Mouse (Mus musculus) liver, embryonic 14.5 days (tissue): Measurements from ENCODE around the gene Myl3. TPM values are rescaled to one million over a fixed set of nuclear protein-coding genes. Genes with fewer than 3 reads are reported as not detected.

Experiments used
- ATAC-seq: fragments of 200-750 bp; cut with Nextera tagmentation; 2 replicates; pipeline ENCODE4 v1.8.0; 2017; ENCODE audit warnings: moderate number of reproducible peaks, mild to moderate bottlenecking, moderate library complexity; ENCODE audit not compliant: insufficient read depth
- DNase-seq, 3 experiments: peaks; one replicate each; pipeline ENCODE4 v3.0.0-alpha.2; 2012 to 2013; ENCODE audit warnings: low read depth in 3 of 3, low spot score in 3 of 3
- H3K27ac ChIP-seq: fragments of 300-500 bp; sonication (generic); 2 replicates; pipeline ENCODE4 v1.5.1; 2014; ENCODE audit warnings: moderate library complexity, mild to moderate bottlenecking, control low read depth, inconsistent platforms
- H3K27me3 ChIP-seq: fragments of 300-500 bp; sonication (generic); 2 replicates; pipeline ENCODE4 v1.6.1; 2014; ENCODE audit warnings: mild to moderate bottlenecking, low read length, moderate library complexity; ENCODE audit not compliant: control insufficient read depth, insufficient read depth
- H3K36me3 ChIP-seq: fragments of 300-500 bp; sonication (generic); replicated peaks from 2 replicates; pipeline ENCODE4 v1.6.1; 2014; ENCODE audit warnings: low read depth; ENCODE audit not compliant: control insufficient read depth, insufficient read depth
- H3K4me1 ChIP-seq, 2 experiments: fragments of 200-500 bp in 1 of 2; fragments of 300-500 bp in 1 of 2; sonication (generic) in 1 of 2; replicated peaks; 2 replicates each; pipeline ENCODE4 v1.6.1; 2012 to 2014; ENCODE audit warnings: antibody characterized with exemption in 1 of 2, inconsistent platforms in 1 of 2, low read length in 1 of 2; ENCODE audit not compliant: control insufficient read depth in 2 of 2, insufficient read depth in 2 of 2
- H3K4me2 ChIP-seq: fragments of 300-500 bp; sonication (generic); 2 replicates; pipeline ENCODE4 v1.6.1; 2014; ENCODE audit warnings: low read depth, mild to moderate bottlenecking, control low read depth, moderate library complexity
- H3K4me3 ChIP-seq, 2 experiments: fragments of 200-500 bp in 1 of 2; fragments of 300-500 bp in 1 of 2; sonication (generic) in 1 of 2; 2 replicates each; pipeline ENCODE4 v1.5.1; 2012 to 2014; ENCODE audit warnings: low read depth in 2 of 2, low read length in 2 of 2, mild to moderate bottlenecking in 2 of 2, control low read depth in 1 of 2, inconsistent platforms in 1 of 2, moderate library complexity in 1 of 2; ENCODE audit not compliant: insufficient read depth in 1 of 2
- H3K9ac ChIP-seq: fragments of 300-500 bp; sonication (generic); replicated peaks from 2 replicates; pipeline ENCODE4 v1.6.1; 2014; ENCODE audit warnings: mild to moderate bottlenecking, control low read depth, moderate library complexity
- H3K9me3 ChIP-seq: fragments of 300-500 bp; sonication (generic); 2 replicates; pipeline ENCODE4 v1.6.1; 2016; ENCODE audit warnings: low read length, mixed read lengths; ENCODE audit not compliant: control insufficient read depth
- CTCF ChIP-seq: IDR thresholded peaks from 2 replicates; pipeline ENCODE4 v1.5.1; 2016; ENCODE audit warnings: antibody characterized with exemption, low read depth, control low read depth
- EP300 ChIP-seq: IDR thresholded peaks from 2 replicates; pipeline ENCODE4 v1.6.1; 2016; ENCODE audit warnings: antibody characterized with exemption, low read depth
- WGBS: fragments of 180-500 bp; shearing (Covaris S2); extraction: QIAGEN DNeasy Blood & Tissue Kit; methylation state at CpG from one replicate; pipeline ENCODE4 v1.1.7; 2014; ENCODE audit not compliant: insufficient replicate concordance; 5-methylcytosine and 5-hydroxymethylcytosine counted together
- polyA plus RNA-seq, 2 experiments: library from polyadenylated mRNA; depleted of rRNA in 1 of 2; stranded (reverse) in 1 of 2; unstranded in 1 of 2; fragments of >200 nt; fragmentation: Nextera tagmentation in 1 of 2; extraction: Ambion mirVana in 1 of 2; gene quantifications; 2 replicates each; pipeline versions ENCODE4 v1.2.1 to v1.2.3; 2012 to 2014

The Myl3 gene
- polyA plus RNA-seq, 2 experiments: 0.18 TPM; not detected in 1

GRCm38 (mm10) chr9:110726867-110727266 lies 14.8 kb upstream of the Myl3 start:
- Histone ChIP-seq H3K9ac (no peak overlapping the region), H3K4me1 (no peaks in the 10 kb centered on the region), H3K4me3 (no peak overlapping the region), H3K4me2 (no peak overlapping the region), H3K36me3 (no peaks in the 10 kb centered on the region), H3K27me3 (peaks cover 15% of the 10 kb centered on the region), H3K27ac (no peak overlapping the region), H3K9me3 (no peaks in the 10 kb centered on the region)
- DNase-seq (no peak), ATAC-seq (no peak)
- WGBS: 17% methylated on average over 33 of the region's 33 CpGs
- TF ChIP-seq EP300: no peak
- no peak for TF ChIP-seq CTCF

- Histone ChIP-seq H3K9me3 (no peaks in the 10 kb centered on the region), H3K36me3 (no peaks in the 10 kb centered on the region), H3K4me2 (no peak overlapping the region), H3K4me3 (no peak overlapping the region), H3K4me1 (peaks cover 0 to 10% of the 10 kb centered on the region in 2 experiments; a peak in 2 of 4 replicates), H3K9ac (no peak overlapping the region), H3K27ac (no peak overlapping the region), H3K27me3 (peaks cover 15% of the 10 kb centered on the region)
- TF ChIP-seq CTCF: peak; percentile 77
- TF ChIP-seq EP300: no peak
- WGBS: 7% methylated on average over 8 of the region's 8 CpGs
- DNase-seq: no peak
- no peak for ATAC-seq
Measured at GRCm38 (mm10) chr9:110729841-110730240, 11.8 kb upstream of the Myl3 start.

- H3K36me3 ChIP-seq: no peaks in the 10 kb centered on the region
- no peak overlapping the region for H3K4me2 ChIP-seq
- DNase-seq: no peak
- H3K27ac ChIP-seq: no peak overlapping the region
- H3K4me3 ChIP-seq: no peak overlapping the region
- H3K4me1 ChIP-seq: peaks cover 0 to 10% of the 10 kb centered on the region in 2 experiments; a peak in 2 of 4 replicates
- 68% methylated on average over 4 of the region's 4 CpGs for WGBS
- H3K27me3 ChIP-seq: peaks cover 7% of the 10 kb centered on the region
- no peaks in the 10 kb centered on the region for H3K9me3 ChIP-seq
- ATAC-seq: no peak
- H3K9ac ChIP-seq: no peak overlapping the region
- TF ChIP-seq EP300: no peak
- TF ChIP-seq CTCF: no peak
Measured at GRCm38 (mm10) chr9:110731859-110732258, 9.8 kb upstream of the Myl3 start.

- H3K27ac ChIP-seq: no peak overlapping the region
- H3K9ac ChIP-seq: no peak overlapping the region
- no peaks in the 10 kb centered on the region for H3K36me3 ChIP-seq
- ATAC-seq: peak; percentile 78
- H3K4me3 ChIP-seq: peak overlapping the region; percentile 41 to 51
- H3K4me1 ChIP-seq: peaks cover 0 to 10% of the 10 kb centered on the region in 2 experiments; a peak in 2 of 4 replicates
- no peaks in the 10 kb centered on the region; the same call in none of the 2 replicates for H3K27me3 ChIP-seq
- TF ChIP-seq CTCF (no peak), EP300 (no peak)
- peak; percentile 42 to 57 (median 45) for DNase-seq
- H3K9me3 ChIP-seq: no peaks in the 10 kb centered on the region
- 0% methylated on average over 26 of the region's 26 CpGs for WGBS
- peak overlapping the region; percentile 66 for H3K4me2 ChIP-seq
Measured at GRCm38 (mm10) chr9:110732623-110733022, 9.0 kb upstream of the Myl3 start.

GRCm38 (mm10) chr9:110733102-110733501 lies 8.6 kb upstream of the Myl3 start:
- Histone ChIP-seq H3K4me3 (peak overlapping the region; percentile 41 to 51), H3K9ac (no peak overlapping the region), H3K27me3 (no peaks in the 10 kb centered on the region; the same call in none of the 2 replicates), H3K27ac (no peak overlapping the region), H3K9me3 (no peaks in the 10 kb centered on the region), H3K4me1 (peaks cover 0 to 10% of the 10 kb centered on the region in 2 experiments; a peak in 2 of 4 replicates), H3K36me3 (no peaks in the 10 kb centered on the region), H3K4me2 (peak overlapping the region; percentile 66)
- ATAC-seq (peak; percentile 12; the same call in 1 of the 2 replicates), DNase-seq (no peak)
- WGBS: 8% methylated on average over 8 of the region's 8 CpGs
- TF ChIP-seq CTCF (no peak), EP300 (no peak)
